Mouse (Mus musculus) cerebellum, adult 11-12 months (tissue): ENCODE measurements around the gene Gnpda2.

Experiments used
- DNase-seq: peaks from one replicate; pipeline ENCODE4 v3.0.0; 2022

Gnpda2 gene

GRCm38 (mm10) chr5:69591640-69592461, at the start of gene Gnpda2:
TSS of gene Gnpda2 (minus strand) at chr5:69592340.
- DNase-seq: peak; percentile 91

GRCm38 (mm10) chr5:69634766-69635165, 42.6 kb upstream of the Gnpda2 start:
- DNase-seq: no peak

- no peak for DNase-seq
Measured at GRCm38 (mm10) chr5:69620899-69621298, 28.8 kb upstream of the Gnpda2 start.

- no peak for DNase-seq
Measured at GRCm38 (mm10) chr5:69613209-69613796, 21.2 kb upstream of the Gnpda2 start.

DNA sequence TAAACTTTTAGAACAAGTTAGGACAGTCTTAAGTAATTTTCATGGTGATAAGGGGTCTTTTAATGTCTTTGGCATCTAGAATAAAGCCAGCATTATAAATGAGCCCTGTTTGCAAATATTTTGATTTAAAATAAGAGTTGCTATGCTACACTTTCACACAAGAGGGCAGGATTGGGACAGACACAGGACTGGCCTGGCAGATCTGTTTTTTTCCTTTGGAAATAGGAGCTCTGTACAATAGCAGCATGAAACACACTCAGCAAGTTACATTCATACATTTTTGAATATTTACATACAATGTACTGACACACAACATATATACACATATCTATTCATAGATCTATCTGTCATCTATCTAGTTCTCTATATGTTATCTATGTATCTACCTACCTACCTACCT, 8.9 kb upstream of the Gnpda2 start:
- DNase-seq: no peak

GRCm38 (mm10) chr5:69557404-69557935, 34.7 kb downstream of the Gnpda2 start:
- no peak for DNase-seq

DNA sequence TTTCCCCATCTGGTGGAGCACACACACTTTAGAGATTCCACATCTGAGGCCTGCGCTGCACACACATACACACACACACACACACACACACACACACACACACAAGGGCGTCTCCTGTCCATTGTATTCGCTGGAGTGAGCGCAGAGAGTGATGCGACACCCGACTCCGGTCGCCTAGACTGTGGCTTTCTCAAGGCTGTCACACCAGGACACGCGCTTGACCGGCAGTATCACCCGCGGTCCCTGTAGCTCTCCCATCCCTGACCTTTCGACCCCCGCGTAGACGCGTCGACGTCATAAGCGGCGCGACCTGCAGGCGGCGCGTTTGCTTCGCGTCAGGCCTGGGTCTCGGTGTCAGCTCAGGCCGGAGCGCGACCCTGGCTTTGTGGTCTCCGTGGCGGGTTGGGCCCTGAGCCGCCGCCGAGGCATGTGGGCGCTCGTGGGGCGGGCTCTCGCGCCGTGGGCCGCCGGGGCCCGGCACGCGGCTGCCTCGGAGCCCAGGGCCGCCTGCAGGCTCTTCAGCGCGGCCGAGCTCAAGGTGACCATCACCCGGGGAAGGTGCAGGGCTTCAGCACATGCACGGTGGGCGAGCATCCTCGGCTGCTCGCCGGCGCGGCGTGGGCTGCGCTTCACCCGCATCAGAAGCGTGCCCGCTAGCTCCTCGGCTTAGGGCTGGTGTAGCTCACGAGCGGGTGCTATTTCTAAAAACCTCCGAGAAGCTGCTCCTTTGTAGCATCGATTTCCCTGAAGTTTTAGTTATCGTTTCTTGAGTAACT, 35.3 kb downstream of the Gnpda2 start, which contains the start of gene Guf1:
Gene Guf1 (plus strand): TSS at position 296 of the 776 bp plus-strand sequence.
- peak; percentile 95 for DNase-seq

DNA sequence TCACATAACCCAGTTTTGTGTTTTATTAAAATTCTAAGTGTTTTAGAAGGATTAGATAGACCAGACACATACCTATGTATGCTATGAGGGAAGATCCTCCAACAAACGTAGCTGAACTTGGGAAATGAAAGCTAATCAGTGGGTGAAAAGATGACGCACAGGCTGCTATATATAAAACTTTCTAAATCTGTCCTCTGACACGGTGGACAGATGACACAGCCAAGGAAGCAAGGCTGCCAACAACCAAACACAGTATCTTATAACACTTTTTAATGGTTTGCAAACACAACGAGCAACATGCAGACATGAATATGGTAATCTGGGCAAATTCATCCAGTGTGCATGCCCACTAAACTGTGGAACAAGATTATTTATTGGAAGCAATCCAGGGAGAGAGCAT, 49.7 kb downstream of the Gnpda2 start, which contains the start of gene Yipf7:
Gene Yipf7 (minus strand): TSS at position 160 of the 400 bp plus-strand sequence.
- peak; percentile 41 for DNase-seq

DNA sequence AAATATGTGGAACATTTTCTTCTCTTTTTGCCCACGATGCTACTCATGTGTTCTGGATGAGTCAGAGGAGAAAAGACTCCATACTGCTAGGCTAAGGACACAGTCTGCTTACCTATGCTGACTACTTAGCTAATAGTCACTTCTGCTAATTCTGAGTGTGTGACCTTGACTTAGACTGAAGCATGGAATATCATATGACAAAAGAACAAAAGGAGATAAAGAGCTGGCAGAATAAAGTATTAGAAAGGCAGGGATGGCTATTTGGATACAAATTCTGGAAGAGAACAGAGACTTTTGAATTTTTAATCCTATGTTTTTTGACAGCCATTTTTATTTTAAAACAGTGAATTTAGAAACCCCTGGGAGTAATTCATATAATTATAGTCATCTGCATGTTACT, 50.5 kb downstream of the Gnpda2 start:
- DNase-seq: no peak

- no peak for DNase-seq
Measured at GRCm38 (mm10) chr5:69523944-69524343, 68.2 kb downstream of the Gnpda2 start.
